Mouse (Mus musculus) cerebellum, adult 9-11 months (tissue): ENCODE measurements around the gene Nck1.

Experiments
- DNase-seq: peaks from one replicate; pipeline ENCODE4 v3.0.0; 2022

Nck1 gene

GRCm38 (mm10) chr9:100534686-100535085, 11.2 kb downstream of the Nck1 start:
- DNase-seq = no peak

- no peak for DNase-seq
These were observed 13.0 kb downstream of the Nck1 start for GRCm38 (mm10) chr9:100532847-100533505.

- no peak for DNase-seq
These were observed 14.6 kb downstream of the Nck1 start for GRCm38 (mm10) chr9:100531296-100531695.

GRCm38 (mm10) chr9:100525225-100525624, 20.7 kb downstream of the Nck1 start:
- DNase-seq = no peak

- DNase-seq = no peak
These were observed 23.9 kb downstream of the Nck1 start for GRCm38 (mm10) chr9:100522029-100522428.

GRCm38 (mm10) chr9:100520586-100520985, 25.3 kb downstream of the Nck1 start:
- peak; percentile 61 for DNase-seq

- DNase-seq = no peak
These were observed 25.9 kb downstream of the Nck1 start for GRCm38 (mm10) chr9:100520012-100520411.

GRCm38 (mm10) chr9:100507581-100507980, 38.4 kb downstream of the Nck1 start:
- no peak for DNase-seq

GRCm38 (mm10) chr9:100506652-100507051, 39.3 kb downstream of the Nck1 start:
- DNase-seq = no peak

- peak; percentile 51 for DNase-seq
These were observed 40.4 kb downstream of the Nck1 start for GRCm38 (mm10) chr9:100505498-100505897.

GRCm38 (mm10) chr9:100493611-100494261, 52.2 kb downstream of the Nck1 start:
- no peak for DNase-seq

- no peak for DNase-seq
These were observed 54.5 kb downstream of the Nck1 start for GRCm38 (mm10) chr9:100491424-100491823.

- no peak for DNase-seq
These were observed 57.0 kb downstream of the Nck1 start for GRCm38 (mm10) chr9:100488969-100489368.

- DNase-seq = no peak
These were observed 57.7 kb downstream of the Nck1 start for GRCm38 (mm10) chr9:100488056-100488713.

GRCm38 (mm10) chr9:100486431-100486830, 59.5 kb downstream of the Nck1 start, which contains the start of gene Il20rb:
Gene Il20rb (minus strand): TSS chr9:100486788.
- DNase-seq = no peak

GRCm38 (mm10) chr9:100483318-100483717, 62.6 kb downstream of the Nck1 start:
- no peak for DNase-seq

- DNase-seq = no peak
These were observed 64.3 kb downstream of the Nck1 start for GRCm38 (mm10) chr9:100481626-100482025.

- no peak for DNase-seq
These were observed 71.9 kb downstream of the Nck1 start for GRCm38 (mm10) chr9:100474056-100474455.

- peak; percentile 31 for DNase-seq
These were observed 72.6 kb downstream of the Nck1 start for GRCm38 (mm10) chr9:100473361-100473760.

GRCm38 (mm10) chr9:100472931-100473330, 73.0 kb downstream of the Nck1 start:
- peak; percentile 56 for DNase-seq

- DNase-seq = no peak
These were observed 74.4 kb downstream of the Nck1 start for GRCm38 (mm10) chr9:100471605-100471953.

GRCm38 (mm10) chr9:100470936-100471604, 74.9 kb downstream of the Nck1 start:
- DNase-seq = peak; percentile 99

- DNase-seq = peak; percentile 57
These were observed 75.7 kb downstream of the Nck1 start for GRCm38 (mm10) chr9:100470228-100470627.

- peak; percentile 58 for DNase-seq
These were observed 76.3 kb downstream of the Nck1 start for GRCm38 (mm10) chr9:100469681-100470080.
